Mouse (Mus musculus) induced T-regulatory cell, adult 2 months (primary cell): ENCODE measurements at regions not wholly inside any gene's neighbourhood (a gene's known extent, or its start where the extent isn't known, plus 50 kb on each side); places are given as distances from the start of the nearest gene placed in this dataset.

Source experiments
- DNase-seq: peaks from one replicate; pipeline ENCODE4 v3.0.0-alpha.2; 2012; ENCODE audit warnings: low read depth

DNA sequence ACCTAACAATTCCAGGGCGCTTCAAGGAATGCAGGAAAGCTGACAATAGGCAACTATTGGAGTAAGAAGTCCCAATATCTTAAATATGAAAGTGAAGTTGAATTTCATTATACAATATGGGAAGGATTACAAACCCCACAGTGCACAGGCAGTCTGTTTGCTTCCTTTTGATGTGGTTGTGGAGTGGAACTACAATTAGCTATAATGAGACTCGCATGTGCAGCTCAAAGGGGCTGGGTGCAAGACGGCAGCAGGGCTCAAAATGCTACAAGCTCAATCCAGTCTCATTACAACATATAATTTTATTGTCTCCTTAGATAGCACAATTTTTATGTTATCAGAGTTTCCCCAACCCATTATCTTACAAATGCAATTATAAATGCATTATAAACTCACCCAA is 54.7 kb upstream of the Ccser1 start:
- no peak for DNase-seq

DNA sequence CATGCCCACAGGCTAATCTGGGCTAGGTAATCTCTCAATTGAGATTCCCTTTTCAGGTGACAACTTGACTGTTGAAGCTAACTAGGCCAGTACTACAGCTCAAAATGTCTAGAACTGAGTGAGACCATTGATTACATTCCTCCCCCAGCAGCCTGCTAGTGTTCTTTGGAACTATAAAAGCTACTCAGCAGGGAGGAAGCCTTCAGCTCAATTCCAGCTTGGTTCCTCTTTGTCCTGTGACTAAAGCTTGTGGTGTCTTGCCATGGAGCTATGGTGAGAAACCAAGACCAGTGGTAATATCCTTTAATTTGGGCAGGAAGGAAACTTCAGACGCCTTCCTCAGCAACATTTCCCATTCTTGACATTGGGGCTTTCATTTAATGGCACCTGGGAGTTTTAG is 52.9 kb upstream of the Ccser1 start:
- DNase-seq, result no peak

DNA sequence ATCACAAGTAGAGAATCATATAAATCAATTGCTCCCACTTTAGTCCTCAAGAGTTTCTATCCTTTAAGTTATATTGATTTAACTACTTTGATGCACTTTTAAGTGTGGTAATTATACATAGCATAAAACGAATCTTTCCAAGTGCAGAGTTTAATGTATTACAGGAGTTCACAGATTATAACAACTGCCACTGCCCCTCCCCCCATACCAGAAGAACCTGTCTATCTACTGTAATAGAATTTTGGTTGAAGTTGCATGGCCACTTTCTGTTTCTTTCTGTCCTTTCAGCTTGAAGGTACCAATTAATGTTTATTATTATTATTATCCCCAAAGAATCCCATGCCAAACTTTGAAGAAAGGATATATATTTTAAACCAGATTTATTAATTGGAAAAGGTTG is 51.9 kb upstream of the Ccser1 start:
- no peak for DNase-seq
